Mouse (Mus musculus): ENCODE results near the gene Gm36079.
"Not testable (repeated sequence)": the region's sequence is repeated elsewhere in the genome, so short reads cannot be mapped to it uniquely, and the experiment has no call there.

Gm36079 gene

GRCm38 (mm10) chr13:120015348-120016007 lies 11.3 kb downstream of the Gm36079 start:
- DNase-seq (ENCODE audit: low spot score), result not testable (repeated sequence)

- not testable (repeated sequence) for DNase-seq (ENCODE audit: low spot score)
Measured at GRCm38 (mm10) chr13:120013962-120014361, 12.8 kb downstream of the Gm36079 start.

- not testable (repeated sequence) for DNase-seq (ENCODE audit: low spot score)
Measured at GRCm38 (mm10) chr13:120013544-120013943, 13.3 kb downstream of the Gm36079 start.

GRCm38 (mm10) chr13:120010068-120010467 lies 16.7 kb downstream of the Gm36079 start:
- not testable (repeated sequence) for DNase-seq (ENCODE audit: low spot score)

DNA sequence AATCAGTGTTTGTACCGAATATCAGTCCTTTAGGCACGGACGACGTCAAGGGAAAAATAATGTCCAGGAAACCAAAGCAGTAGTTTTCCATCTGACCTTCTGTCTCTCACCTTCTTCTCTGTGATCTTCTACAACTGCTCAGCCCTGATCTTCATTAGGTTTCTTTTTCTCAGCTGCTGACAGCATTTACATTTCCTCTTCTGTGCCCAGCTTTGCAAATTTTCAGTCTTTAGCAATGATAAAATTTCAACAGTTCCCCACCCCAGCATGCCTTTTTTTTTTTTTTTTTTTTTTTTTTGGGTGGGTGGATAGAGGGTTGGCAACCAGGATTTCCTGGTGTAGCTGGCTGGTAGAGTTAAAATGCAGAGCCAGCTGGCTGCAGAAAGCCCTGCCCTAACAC lies 27.6 kb downstream of the Gm36079 start:
- DNase-seq (ENCODE audit: low spot score), result not testable (repeated sequence)

- DNase-seq (ENCODE audit: low spot score), result not testable (repeated sequence)
Measured at GRCm38 (mm10) chr13:119998442-119999086, 28.2 kb downstream of the Gm36079 start.

DNA sequence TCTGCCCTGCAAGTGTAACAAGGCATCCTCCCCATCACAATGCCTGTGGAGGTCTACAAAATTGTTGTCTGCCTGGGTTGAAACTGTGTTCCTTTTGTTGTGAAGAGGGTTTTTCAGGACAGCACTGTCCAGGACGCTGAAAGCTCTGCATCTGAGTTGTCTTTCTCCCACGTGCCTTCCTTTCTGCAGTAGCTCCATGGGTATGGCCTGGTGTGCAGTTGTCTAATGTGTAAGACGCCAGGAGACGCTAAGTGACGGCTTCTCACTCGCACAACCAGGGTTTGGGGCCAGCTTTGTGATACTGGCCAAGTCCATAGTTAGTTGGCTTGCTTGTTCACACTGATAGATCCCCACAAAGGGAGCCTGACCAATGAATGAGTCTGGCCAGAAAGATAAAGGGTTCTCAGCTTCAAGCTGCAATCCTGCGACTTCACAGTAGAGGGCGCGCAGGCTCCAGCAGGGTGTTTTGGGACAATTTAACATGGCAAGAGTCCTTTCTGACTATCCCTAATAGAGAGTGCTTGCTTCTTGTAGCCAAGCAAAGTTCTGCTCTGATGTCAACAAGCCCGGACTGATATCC lies 34.8 kb downstream of the Gm36079 start:
- not testable (repeated sequence) for DNase-seq (ENCODE audit: low spot score)

- not testable (repeated sequence) for DNase-seq (ENCODE audit: low spot score)
Measured at GRCm38 (mm10) chr13:119991264-119991663, 35.5 kb downstream of the Gm36079 start.

Data from layer of hippocampus, adult 11-12 months (tissue).